Mouse (Mus musculus) heart, adult 9 months (tissue): Measurements from ENCODE around the gene Cdkn1b.

Experiments used
- DNase-seq, 2 experiments: peaks; one replicate each; pipeline ENCODE4 v3.0.0; 2022; ENCODE audit warnings: low spot score in 2 of 2

The Cdkn1b gene

DNA sequence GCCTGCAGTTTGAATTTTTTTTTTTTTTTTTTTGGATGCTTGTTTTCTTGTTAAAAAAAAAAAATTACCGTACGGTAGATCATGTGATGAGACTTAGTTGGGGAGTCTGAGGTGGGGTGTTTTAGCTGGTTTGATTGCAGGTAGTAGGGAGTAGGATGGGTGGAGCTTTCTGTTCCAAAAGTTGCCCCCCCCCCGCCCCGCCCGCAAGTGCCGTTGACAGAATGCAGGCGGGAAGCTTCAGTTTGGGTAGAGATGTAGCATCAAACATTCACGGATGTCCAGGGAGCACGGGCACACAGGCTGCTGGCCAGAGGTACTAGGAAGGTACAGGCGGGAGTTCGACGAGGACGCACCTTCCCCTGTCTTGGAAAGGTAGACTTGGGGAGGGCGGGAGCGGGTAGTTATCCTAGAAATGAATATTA, 8.7 kb downstream of the Cdkn1b start:
- peak in 1 of 2 experiments; percentile 46 for DNase-seq

DNA sequence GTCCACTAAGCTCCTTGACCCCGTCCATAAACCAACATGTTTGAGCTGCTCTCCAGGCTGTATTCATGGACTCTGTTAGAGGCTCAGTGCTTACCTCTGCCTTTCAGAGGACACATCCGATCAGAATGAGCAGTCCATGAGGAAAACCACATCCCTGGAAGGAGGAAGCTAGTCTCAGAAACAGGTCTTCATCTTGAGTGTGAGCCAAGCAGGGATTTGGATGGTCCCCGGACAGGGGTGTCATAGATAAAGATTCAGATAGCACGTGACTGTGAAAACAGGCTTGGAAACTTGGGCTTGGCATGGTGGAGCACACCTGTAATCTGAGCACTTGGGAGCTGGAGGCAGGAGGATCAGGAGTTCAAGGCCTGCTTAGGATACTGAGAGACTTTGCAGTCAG, 9.7 kb downstream of the Cdkn1b start:
- no peak for DNase-seq

DNA sequence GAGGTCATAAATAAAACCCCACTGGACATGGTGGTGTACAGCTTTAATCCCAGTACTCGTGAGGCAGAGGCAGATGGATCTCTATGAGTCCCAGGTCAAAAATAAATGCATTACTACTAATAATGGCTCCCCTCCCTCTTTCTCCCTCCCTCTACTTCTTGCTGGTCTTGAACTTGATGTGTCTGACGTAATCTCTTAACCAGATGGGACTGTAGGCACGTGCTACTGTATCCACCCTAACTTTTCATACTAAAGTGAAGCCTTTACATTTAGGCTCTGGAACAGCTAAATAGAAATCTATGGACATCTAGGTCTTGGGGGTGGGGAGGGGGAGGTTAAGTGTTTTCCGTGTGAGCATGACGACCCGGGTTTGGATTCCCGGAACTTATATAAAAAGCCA, 10.2 kb downstream of the Cdkn1b start:
- no peak for DNase-seq

GRCm38 (mm10) chr6:134931146-134931545, 10.9 kb downstream of the Cdkn1b start:
- DNase-seq: no peak

- DNase-seq: no peak
Observed at GRCm38 (mm10) chr6:134932486-134933206, 12.4 kb downstream of the Cdkn1b start.

- no peak for DNase-seq
Observed at GRCm38 (mm10) chr6:134933207-134933558, 13.0 kb downstream of the Cdkn1b start.

- no peak for DNase-seq
Observed at GRCm38 (mm10) chr6:134934305-134934704, 14.1 kb downstream of the Cdkn1b start.

DNA sequence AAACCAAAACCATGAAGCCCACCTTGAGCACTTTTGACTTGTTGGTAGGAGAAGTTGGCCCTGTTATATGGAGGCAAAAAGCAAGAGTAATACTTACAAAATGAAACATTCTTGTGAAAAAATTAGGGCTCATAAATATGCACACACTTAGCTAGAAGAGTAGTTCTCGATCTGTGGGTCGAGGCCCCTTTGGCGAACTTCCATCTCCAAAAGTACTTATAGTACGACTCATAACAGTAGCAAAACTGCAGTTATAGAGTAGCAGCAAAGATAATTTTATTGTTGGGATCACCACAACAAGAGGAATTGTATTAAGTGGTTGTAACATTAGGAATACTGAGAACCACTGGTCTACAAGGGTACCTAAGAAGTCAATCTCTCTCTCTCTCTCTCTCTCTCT, 19.6 kb downstream of the Cdkn1b start:
- no peak for DNase-seq

GRCm38 (mm10) chr6:134943759-134944407, 23.7 kb downstream of the Cdkn1b start:
- no peak for DNase-seq

DNA sequence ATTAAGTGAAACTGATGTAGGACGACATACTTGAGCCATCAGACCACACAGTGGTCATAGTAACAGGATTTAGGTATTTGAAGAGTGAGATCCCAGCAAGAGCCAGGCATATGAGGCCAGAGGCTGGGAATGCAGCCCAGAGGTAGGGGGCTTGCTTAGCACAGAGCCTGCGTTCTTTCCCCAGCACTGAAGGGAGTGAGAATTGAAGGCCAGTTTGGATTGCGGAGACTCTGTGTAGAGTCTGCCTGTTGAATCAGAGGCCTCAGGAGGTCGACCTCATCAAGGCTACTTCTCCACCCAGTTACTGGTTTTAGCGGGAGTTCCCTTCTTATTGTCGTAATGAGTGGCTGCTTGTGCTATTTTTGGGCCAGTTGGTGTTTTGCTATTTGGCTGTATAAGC, 25.9 kb downstream of the Cdkn1b start:
- no peak for DNase-seq

DNA sequence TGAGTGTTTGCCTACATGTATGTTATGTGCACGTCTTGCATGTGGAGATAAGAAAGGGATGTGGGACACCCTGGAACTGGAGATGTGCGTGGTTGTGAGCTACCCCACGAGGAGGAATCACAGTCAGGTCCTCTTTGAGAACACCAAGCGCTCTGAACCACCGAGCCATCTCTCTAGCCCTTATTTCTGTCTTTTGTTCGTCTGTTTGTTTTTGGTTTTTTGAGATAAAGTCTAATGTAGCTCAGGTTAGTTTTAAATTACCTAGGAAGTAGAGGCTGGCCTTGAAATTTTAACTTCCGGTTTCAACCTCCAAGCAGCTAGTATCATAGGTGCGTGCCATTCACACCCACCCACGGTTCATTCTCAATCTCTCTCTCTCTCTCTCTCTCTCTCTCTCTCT, 26.7 kb downstream of the Cdkn1b start:
- no peak for DNase-seq

DNA sequence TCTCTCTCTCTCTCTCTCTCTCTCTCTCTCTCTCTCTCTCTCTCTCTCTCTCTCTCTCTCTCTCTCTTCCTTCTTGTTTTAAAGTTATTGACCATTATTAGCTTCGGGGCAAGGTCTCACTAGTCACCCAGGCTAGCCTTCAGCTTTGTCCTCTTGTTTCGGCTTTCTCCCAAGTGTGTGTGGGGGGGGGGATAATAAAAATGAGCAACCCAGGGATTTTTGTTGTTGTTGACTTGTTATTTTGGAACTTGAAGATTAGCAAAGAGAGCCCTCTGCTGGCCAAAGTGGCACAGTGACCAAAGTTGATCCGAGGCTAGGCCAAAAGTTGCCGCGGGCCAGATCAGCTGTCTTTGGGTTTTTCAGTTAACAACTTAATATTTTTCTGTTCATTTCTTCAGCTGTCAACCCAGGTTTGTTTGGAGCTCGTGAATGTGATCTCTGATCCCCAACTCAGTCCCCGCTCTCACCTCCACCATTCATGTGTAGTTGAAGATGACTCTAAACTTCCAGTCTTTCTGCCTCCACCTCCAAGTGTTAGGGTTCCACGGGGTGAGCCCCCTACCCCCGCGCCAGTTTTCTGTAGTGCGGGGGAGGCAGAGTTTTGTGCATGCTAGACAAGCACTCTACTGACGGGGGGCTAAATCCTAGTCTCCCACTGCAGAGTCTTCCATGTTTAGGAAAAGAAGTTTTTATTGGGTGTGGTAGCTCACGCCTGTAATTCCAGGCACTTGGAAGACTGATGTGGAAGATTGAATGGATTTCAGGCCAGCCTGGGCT, 27.3 kb downstream of the Cdkn1b start:
- peak; percentile 39 to 74 for DNase-seq

DNA sequence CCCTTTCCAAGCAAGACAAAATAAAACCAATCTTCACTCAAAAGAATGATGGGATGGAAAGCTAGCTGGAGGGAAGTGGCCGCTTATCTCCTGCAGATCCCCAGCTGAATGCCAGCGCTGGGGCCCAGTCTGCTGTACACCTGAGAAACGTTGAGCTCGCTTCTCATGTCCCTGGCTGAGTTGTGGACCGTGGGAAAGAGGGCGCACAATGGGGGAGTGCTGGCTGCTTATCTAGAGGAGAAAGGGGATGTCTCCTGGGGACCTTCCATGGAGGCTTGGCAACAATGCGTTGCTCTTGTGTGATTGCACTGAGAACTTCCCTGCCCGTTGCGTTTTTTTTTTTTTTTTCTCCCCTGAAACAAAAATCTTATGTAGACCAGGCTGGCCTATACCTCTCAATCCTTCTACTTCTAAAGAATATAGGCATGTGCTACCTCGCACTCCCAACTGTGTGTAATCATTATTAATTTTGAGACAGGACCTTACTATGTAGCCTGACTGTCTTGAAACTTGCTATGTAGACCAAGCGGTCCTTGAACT, 28.4 kb downstream of the Cdkn1b start:
- DNase-seq: no peak

- no peak for DNase-seq
Observed at GRCm38 (mm10) chr6:134949241-134949640, 29.0 kb downstream of the Cdkn1b start.

DNA sequence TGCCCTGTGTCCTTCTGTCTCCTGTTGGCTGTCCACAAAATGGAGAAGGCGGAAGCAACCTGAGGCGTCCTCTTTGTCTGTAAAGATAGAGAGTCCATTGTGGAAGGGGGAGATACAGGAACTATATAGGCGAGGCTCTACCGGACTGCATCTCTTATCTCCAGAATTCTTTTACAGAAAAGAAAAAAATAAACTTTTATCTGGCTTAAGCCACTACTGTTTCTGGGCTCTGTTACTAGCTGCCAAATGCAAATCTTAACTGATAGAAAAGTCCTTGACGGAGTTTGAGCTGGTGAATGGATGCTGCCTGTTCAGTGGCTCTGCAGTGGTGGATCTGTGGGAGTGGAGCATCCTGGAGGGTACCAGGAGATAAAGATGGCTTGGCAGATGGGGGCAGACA, 31.2 kb downstream of the Cdkn1b start:
- DNase-seq: no peak

DNA sequence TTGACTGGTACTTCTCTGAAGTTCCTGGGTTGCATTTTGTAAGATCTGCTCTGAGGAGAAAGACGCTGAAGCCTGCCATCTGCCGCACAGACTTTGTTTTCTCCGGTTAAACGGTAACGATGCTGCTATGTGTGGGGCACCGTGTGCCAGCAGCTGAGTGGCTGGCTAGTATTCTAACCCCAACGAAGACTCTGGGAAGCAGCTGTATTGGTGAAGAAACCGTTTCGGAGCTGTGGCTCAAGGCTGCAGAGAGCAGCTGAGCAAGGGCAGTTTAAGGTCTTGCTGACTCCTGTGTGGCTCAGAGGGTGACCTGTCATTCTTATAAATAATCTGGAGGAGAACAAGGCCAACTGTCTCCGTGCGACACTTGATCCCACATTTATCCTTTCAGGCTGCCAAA, 33.8 kb downstream of the Cdkn1b start:
- DNase-seq: no peak

DNA sequence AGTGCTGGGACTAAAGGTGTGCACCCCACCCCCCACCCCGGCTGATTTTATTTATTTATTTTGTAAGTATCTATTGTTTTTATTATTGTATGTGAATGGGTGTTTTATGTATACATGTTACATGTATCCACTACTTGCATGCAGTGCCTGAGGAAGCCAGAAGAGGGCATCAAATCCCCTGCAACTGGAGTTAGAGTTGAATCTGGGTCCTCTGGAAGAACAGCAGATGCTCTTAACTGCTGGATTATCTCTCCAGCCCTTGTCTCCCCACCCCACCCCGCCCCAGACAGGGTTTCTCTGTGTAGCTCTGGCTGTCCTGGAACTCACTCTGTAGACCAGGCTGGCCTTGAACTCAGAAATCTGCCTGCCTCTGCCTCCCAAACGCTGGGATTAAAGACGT, 36.2 kb downstream of the Cdkn1b start:
- no peak for DNase-seq

GRCm38 (mm10) chr6:134961286-134961685, 41.1 kb downstream of the Cdkn1b start:
- DNase-seq: no peak

DNA sequence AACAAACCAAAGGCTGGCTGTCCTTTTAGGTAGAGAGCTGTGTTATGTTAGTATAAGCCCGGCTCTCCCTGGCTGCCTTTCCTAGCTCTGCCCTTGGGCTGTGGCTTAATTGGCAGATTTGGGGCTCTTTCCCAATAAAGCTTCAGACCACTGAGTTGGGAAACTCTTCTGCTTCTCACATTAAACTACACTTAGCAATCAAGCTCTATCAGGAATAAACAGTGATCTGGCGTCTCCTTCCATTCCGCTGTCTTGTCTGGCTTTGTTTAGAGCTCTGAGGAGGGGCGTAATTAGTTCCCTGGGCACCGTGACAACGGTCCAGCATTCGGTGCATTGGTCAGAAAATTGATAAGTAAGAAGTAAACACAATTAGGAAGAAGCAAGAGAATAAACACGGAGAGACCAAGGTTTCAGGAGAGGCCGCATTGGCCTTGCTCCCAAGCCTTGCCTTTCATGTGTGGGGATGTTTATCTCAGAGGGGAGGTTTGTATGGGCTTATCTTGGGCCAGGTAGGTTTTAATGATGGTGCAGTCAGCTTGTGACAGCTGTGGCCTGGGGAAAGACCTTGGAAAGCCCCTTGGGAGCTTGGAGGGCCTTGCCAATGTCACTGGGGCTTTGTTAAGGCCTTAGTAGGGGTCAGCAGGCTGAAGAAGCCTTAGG, 41.8 kb downstream of the Cdkn1b start:
- DNase-seq: no peak

GRCm38 (mm10) chr6:134962518-134962893, 42.3 kb downstream of the Cdkn1b start:
- DNase-seq: no peak

DNA sequence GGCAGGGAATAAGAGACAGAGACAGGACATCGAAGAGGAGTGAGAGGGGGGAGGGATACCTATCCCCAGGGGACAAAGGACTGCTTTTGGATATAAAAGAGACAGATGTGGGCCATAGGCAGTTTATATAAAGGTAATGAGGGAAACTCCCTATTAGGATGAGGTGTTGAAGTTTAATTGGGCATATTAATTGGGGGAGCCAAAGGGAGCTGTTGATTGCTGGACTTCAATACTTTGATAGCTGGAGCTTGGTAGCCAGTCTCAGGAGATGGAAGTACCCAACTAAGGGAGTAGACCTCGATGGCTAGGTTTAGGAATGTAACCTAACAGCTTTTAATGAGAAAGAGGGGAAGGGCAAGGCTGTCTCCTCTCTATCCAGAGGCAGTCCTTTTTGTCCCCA, 43.7 kb downstream of the Cdkn1b start:
- no peak for DNase-seq

- DNase-seq: no peak
Observed at GRCm38 (mm10) chr6:134966681-134967080, 46.5 kb downstream of the Cdkn1b start.
